Comparison of ENCODE assay signal across 15 mouse cellular contexts in genomic region chr13:29580009-29580408, GRCm38 (mm10).
A peak's percentile ranks its signal among the peaks of the same experiment; 100 is the strongest.
DNase-seq lines count a peak whose midpoint lies in the region; TF ChIP-seq lines count a peak whose summit lies in the region.
"Had no signal": no experiment of that assay in that cellular context is flagged by ENCODE, and none has a peak within 500 bp of the region (broad histone marks: within the 10 kb centered on the region; RNA-seq: fewer than 3 reads in every experiment).

No protein-coding gene starts in this region.

- no peak for TF ChIP-seq EP300 in CH12.LX (IDR thresholded peaks at IDR 0.05; ENCODE audit: low read length)

- TF ChIP-seq POLR2A in CH12.LX (IDR thresholded peaks at IDR 0.05; ENCODE audit: low read depth, low read length): no peak

- H3K4me3 ChIP-seq in CH12.LX (replicated peaks in 1 of 3; ENCODE audit: low read depth in 2 of 3, low read length in 2 of 3, poor library complexity in 1 of 3): no peak overlapping the region

- in situ Hi-C loops in CH12.LX (cut with MboI; ENCODE audit: low pct_ligation_motif_present, low pct_unique_long_range_greater_than_20kb, low sequenced_read_pairs): loop anchor here (10.0 kb wide), 1 partner anchor 85 kb away; no protein-coding TSS in a partner anchor

- no peaks in the 10 kb centered on the region for H3K79me2 ChIP-seq in CH12.LX (replicated peaks; ENCODE audit: control insufficient read depth, extremely low read depth, insufficient read depth, poor library complexity, severe bottlenecking)

- DNase-seq in CH12.LX (ENCODE audit: extremely low read depth): peak; percentile 42
- no peak for DNase-seq in frontal cortex, postnatal 10 days (ENCODE audit: low spot score in 2 of 2)
- DNase-seq: adrenal gland, adult 2 months; adrenal gland, adult 8-10 months; adrenal gland, postnatal 10 days; adrenal gland, postnatal 14 days; adrenal gland, postnatal 25 days; adrenal gland, postnatal 36 days; B cell, adult 2 months; cerebellum, adult 11 months; cerebellum, adult 11-12 months; cerebellum, adult 18-20 months; cerebellum, adult 2 months; cerebellum, adult 8-10 months had no signal

- dilution Hi-C loops in CH12.LX (cut with MboI; ENCODE audit: extremely low pct_ligation_motif_present, extremely low pct_unique_long_range_greater_than_20kb, low sequenced_read_pairs): no loop called here

- peaks cover 0 to 10% of the 10 kb centered on the region in 2 experiments for H3K36me3 ChIP-seq in CH12.LX (replicated peaks in 1 of 2; ENCODE audit: control insufficient read depth in 1 of 2, insufficient read depth in 1 of 2, low read length in 1 of 2)

- peak overlapping the region; percentile 80 for H3K4me2 ChIP-seq in CH12.LX (ENCODE audit: insufficient read depth, low read depth, poor library complexity, severe bottlenecking)

- no peaks in the 10 kb centered on the region for H3K27me3 ChIP-seq in CH12.LX (replicated peaks)
- H3K27me3 ChIP-seq: Patski had no signal

- peaks cover 2% of the 10 kb centered on the region for H3K9me3 ChIP-seq in CH12.LX (replicated peaks; ENCODE audit: low read length)

- H3K9ac ChIP-seq in CH12.LX (ENCODE audit: insufficient read depth, low read depth): peak overlapping the region; percentile 71; the same call in 1 of the 2 replicates

- no peak for TF ChIP-seq CTCF in CH12.LX (conservative IDR thresholded peaks at IDR 0.05 in 1 of 2, IDR thresholded peaks at IDR 0.05 in 1 of 2; ENCODE audit: low read depth in 2 of 2, low read length in 2 of 2)

- peaks cover 34 to 63% of the 10 kb centered on the region in 2 experiments for H3K4me1 ChIP-seq in CH12.LX (ENCODE audit: control insufficient read depth in 1 of 2, insufficient read depth in 2 of 2)

- TF ChIP-seq RAD21 in CH12.LX (IDR thresholded peaks at IDR 0.05; ENCODE audit: low read depth, low read length): no peak

- H3K27ac ChIP-seq in CH12.LX (ENCODE audit: insufficient read depth, low read depth): peak overlapping the region; percentile 94; the same call in 1 of the 2 replicates

TF ChIP-seq in CH12.LX, 34 proteins besides CTCF, POLR2A, EP300 and RAD21:
- TF ChIP-seq JUN (IDR thresholded peaks at IDR 0.05; ENCODE audit: insufficient read depth, low read depth, low read length): no peak
- TF ChIP-seq USF1 (IDR thresholded peaks at IDR 0.05; ENCODE audit: low read depth, low read length): no peak
- TF ChIP-seq ZMIZ1 (IDR thresholded peaks at IDR 0.05; ENCODE audit: low read depth, low read length): no peak
- TF ChIP-seq MAX (IDR thresholded peaks at IDR 0.05; ENCODE audit: low read length): no peak
- no peak for TF ChIP-seq RCOR1 (conservative IDR thresholded peaks at IDR 0.05; ENCODE audit: low read depth, low read length)
- peak; percentile 57; the same call in 1 of the 2 replicates for TF ChIP-seq ETS1 (conservative IDR thresholded peaks at IDR 0.05; ENCODE audit: low read depth, low read length)
- TF ChIP-seq MEF2A (IDR thresholded peaks at IDR 0.05; ENCODE audit: borderline replicate concordance, low read depth, low read length): peak; percentile 76; the same call in 1 of the 2 replicates
- no peak for TF ChIP-seq JUND (conservative IDR thresholded peaks at IDR 0.05; ENCODE audit: low read depth, low read length)
- TF ChIP-seq TCF12 (IDR thresholded peaks at IDR 0.05; ENCODE audit: low read depth, low read length): peak; percentile 11; the same call in 1 of the 2 replicates
- TF ChIP-seq PAX5 (IDR thresholded peaks at IDR 0.05; ENCODE audit: low read length): no peak
- no peak for TF ChIP-seq CHD2 (IDR thresholded peaks at IDR 0.05; ENCODE audit: low read length)
